Mouse (Mus musculus) 416B (cell line): ENCODE measurements around the gene Hlcs.
A peak's percentile ranks its signal among the peaks of the same experiment; 100 is the strongest.

Experiments used
- DNase-seq: peaks from one replicate; pipeline ENCODE4 v3.0.0; 2011; ENCODE audit warnings: low read depth

The Hlcs gene

DNA sequence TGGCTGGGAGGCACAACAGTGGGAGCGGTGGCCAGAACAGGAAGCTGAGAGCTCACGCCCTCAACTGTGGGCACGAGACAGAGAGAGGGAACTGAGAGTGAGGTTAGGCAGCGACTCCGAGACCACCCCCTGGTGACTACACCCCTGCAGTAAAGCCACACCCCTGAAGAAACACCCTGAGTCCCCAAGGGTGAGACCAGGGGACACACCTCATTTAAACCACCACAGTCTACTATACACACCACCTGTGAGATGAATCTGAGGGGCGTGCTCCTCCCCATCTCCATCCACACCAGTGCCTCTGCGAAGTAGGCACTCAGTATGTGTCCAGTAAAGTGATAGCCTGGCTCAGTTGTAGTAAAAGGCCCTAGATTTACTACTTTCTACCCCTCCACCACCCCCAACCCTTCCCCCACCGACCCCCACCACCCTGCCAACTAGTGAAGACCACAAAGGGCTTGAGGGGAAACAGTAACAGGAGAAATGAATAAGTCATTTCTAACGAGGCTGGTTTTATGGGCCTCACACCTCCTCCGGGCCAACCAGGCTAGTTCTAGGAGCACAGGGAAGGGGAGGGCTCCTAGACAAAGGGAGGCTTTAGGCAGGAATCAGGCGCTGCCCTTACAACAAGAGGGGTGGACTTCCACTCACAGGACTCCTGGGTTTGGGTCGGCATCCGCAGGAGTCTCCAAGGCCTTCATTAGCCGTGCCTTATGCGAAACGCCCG is 67.2 kb downstream of the Hlcs start:
- no peak for DNase-seq

DNA sequence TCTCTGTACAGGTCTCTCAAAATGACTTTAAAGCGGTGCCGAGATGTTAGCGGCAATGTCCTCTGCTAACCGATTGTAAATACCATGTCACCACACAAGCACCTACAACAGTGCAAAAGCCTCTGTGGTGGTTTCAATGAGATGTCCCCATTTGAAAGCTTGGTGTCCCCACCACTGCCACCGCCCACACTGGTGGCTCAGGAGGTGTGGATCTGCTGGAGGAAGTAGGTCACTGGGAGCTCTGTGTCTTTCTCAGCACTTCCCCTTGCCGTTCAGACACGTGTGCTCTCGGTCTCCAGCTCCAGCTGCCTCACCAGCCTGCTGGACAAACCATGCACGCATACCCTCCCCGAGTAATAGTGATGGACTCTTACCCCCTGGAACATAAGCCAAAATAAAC is 72.2 kb downstream of the Hlcs start:
- peak; percentile 67 for DNase-seq

DNA sequence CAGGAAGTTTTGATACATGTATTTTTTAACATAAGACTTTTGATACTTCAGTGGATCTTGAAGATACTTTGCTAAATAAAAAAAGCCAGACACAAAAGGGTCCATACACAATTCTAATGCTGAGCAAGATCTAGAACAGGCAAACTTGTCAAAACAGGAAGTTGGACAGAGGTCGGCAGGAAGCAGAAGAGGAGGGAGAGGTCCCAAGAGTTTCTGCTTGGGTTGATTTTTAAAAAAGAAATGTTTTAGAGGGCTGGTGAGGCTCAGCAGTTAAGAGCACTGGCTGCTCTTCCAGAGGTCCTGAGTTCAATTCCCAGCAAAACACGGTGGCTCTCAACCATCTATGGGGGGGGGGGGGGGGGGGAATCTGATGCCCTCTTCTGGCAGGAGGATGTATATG is 73.2 kb downstream of the Hlcs start:
- peak; percentile 59 for DNase-seq

DNA sequence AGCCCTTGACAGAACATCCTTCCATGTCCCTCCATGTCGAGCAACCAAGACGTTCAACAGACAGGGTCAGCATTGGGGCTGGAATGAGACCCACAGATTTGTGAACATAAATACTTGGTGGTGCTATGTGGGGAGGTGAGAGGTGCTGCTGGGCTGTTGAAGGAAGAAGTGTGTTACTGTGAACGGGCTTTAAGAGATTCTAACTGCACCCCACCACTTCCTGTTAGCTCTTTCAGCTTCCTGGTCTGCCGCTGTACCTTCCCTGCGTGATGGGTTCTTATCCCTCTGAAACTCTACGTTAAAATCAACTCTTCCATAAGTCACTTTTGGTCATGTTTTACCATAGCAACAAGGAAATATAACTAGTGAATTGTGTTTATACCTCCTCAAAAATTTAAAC is 73.8 kb downstream of the Hlcs start:
- DNase-seq: peak; percentile 20

DNA sequence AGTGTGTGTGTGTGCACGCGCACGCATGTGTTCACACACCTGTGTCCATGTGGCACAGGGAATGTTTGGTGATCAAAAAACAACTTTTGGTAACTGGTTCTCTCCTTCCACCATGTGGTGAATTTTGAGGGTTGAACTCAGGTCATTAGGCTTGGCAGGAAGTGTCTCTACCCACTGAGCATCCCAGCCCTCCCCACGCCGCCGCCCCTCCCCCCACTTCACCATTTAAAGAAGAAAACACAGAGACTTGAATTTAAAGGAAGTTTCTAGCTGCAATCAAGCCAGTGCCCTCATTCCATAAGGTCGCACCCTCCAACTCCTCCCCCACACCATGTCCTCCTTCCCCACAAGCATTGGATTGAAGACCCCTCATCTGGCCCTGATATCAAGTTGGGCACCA is 74.2 kb downstream of the Hlcs start:
- no peak for DNase-seq

DNA sequence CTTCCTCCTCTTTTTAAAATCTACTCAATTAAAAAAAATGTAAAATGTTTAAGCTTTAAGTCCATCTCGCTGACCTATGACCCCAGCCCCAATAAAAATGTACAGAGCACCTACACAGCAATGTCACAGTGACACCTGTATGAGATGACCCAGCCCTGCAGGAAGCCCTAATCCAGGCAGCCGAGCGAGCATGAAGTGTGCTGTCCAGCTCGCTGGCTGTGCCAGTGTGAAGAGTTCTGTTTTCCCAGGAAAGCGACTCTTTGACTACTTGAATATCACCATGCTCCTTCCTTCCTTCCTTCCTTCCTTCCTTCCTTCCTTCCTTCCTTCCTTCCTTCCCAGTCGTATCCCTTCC is 76.3 kb downstream of the Hlcs start:
- no peak for DNase-seq

DNA sequence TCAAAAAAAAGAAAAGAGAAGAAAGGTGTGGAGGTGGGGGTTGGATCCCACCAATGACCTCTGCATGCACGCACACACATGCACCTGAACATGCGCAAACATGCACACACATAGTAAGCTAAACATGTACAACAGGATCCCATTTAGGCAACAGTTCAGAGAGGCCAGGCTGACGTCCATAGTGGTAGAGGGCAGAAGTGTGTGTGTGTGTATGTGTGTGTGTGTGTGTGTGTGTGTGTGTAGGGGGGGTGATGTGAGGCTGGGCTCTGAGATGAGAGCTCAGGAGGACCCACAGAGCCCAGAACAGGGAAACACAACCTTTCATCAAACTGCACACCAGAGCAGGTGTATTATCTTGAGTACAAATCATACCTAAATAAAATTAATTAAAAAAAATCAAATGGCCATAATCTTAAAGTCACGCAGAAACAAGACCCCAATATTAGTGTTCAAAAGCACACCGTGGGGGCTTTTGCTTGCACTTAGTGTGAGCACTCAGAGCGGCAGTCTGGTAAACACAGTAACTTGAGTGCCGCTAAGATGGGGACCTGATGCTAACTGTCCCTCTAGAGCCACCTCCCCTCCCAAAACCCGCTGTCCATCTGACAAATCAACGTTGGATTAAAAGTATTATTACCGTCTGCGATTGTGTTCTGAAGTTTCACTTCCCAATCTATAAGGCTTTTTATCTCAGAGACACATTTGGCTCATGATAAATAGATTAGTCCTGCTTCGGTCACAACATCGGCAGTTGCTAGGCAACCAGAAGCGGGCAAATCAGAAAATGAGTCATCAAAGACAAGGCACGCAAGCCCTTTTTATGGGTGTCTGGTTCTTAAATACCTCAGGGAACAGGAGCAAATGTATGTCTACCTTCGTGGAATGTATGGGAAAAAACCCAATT is 76.9 kb downstream of the Hlcs start:
- peak; percentile 51 for DNase-seq

DNA sequence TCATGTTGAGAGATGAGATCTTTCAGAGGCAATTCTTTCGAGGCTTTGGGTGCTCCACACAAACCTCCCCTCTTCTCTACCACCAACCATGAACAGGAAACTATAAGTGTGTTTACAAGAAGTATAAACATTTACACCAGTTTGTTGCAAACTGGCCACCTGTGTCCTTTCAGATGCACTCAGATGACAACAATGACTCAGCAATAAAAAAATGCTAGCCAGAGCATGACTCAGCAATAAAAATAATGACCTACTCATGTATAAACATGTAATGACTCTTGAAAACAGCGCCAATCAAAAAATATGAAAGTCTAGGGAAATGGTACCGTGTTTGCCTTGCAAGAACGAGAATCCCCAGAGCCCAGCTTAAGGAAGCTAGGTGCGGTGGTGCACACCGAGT is 77.7 kb downstream of the Hlcs start:
- DNase-seq: peak; percentile 65

DNA sequence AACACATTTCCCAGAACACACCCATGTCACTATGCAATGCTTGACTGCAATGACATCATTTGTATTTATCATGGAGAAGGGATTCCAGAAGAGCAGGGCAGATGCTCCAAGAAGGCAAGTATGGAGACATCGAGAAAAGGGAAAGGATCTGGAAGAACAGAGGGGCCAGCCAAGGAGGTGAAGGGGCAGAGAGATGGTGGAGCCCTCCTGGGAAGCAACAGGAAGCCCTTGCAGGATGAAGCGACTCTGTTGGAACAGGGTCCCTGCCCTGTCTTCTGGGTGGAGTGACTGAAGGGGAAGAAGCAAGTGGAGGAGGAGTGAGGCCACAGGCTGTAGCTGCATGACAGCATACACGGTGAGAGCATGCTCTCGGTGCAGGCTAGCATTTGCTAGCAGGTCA is 79.2 kb downstream of the Hlcs start:
- no peak for DNase-seq

DNA sequence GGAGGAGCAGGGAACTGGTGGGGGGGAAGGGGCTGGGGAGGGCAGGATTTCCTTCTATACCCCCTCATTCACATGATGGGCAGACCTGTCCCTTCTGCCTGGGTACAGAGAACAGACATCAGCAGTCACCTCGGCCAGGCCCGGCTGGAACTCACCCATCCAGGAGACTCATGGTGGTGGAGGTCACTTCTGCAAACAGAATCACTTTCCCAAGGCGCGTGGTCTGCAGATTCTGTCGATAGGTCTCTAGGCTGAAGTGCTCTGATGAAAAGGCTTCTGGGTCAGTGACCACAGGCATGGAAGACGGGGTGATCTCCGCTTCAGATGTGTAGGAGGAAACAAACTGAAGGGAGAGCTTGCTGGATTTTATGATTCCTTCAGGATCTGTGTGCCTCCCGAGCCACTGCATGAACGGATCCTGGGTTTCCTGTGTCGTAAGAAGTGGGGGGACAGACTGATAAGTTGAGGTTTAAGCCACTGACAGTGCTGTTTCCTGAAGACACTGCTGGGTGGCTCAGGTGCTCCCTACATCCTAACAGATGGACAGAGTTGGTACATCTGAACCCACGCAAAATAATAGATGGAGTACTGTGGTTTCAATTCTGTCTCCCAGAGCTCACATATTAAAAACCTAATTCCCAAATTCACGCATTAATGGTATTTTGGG is 82.3 kb downstream of the Hlcs start:
- DNase-seq: peak; percentile 67

DNA sequence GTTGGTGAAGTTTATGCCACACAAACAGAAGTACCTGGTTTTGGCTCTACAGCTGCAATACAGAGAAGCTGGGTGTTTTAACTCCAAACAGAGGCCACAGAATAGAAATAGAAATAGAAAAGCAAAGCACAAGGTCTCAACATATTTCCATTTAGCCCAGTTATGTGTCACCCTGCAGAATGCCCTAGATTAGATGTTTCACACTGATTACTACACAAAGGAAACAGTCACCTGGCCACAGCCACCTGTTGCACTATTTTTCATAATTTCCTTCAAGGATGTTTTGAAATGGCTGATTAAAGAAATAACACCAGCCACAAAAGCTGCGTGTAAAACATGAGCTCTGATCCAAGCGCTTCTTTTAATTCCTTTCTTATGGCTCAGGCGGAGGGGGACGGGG is 82.9 kb downstream of the Hlcs start:
- peak; percentile 63 for DNase-seq

DNA sequence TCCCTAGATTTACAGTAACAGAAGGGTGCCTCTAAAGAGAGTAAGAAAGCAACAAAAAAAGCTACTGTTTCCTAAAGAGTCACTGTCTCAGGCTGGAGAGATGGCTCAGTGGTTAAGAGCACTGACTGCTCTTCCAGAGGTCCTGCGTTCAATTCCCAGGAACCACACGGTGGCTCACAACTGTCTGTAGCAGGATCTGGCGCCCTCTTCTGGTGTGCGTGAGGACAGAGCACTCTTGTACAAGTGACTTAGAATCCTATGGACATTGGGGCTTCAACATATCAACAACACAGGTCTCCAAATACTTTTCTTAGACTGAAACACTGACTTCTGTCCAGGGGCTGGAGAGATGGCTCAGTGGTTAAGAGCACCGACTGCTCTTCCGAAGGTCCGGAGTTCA is 83.5 kb downstream of the Hlcs start:
- DNase-seq: no peak

DNA sequence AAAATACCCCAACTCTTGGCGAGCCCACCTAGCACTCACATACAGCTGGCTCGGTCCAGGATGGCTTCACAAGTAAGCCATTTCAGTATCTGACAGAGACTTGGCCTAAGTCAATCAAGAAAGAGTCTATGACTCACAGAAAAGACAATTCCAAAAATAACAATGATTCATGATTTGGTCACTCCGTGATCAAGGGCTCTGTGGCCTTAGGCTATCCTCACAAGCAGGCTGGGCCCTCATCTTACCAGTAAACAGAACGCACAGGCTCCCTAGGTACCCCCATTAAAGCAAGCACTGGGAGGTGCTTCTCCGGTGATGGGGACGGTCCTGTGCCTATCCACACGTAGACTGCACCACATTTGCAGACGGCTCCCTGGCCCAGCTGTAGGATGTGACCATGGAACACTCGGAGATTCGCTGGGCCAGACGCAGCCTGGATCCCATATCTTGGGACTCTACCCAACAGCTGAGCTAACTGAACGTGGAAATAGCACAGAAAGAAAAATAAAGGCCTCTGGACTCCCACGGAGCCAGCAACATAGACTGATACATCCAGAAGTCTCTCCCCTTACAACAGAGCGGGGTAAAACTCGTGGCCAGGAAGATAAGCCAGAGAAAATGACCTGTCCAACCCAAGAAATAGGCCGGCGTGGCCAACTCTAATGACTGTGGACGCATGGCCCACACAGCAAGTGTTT is 84.4 kb downstream of the Hlcs start:
- peak; percentile 79 for DNase-seq

DNA sequence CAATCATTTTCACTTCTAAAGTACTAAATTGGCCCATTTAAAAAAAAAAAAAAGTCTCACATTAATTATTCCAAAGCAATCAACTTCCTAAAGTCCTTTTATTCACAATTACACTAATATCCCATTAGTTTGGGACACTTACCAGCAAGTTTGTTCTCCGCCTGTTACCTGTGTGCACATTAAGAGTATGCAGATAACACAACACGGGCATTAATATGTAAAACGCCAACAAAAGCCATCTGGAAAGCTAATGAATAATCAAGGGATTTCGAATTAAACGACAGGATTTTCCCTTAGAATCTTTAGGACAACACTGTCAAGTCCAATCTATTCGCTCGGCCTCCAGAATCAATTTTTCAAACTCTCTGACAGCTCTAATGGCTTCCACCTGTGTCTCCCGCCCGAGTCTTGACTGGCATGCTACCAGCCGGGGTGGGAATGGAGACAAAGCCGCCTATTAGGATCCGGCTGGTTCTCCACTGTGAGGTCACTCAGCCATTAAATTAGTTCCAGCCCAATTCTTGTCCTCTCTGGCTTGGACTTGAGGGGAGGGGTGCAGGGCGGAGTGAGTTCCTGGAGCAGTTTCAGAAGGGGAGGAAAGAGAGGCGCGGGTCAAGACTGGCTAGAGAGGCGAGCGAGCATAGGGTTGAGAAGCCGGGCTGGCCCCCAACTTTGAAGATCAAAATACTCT is 85.9 kb downstream of the Hlcs start:
- no peak for DNase-seq

DNA sequence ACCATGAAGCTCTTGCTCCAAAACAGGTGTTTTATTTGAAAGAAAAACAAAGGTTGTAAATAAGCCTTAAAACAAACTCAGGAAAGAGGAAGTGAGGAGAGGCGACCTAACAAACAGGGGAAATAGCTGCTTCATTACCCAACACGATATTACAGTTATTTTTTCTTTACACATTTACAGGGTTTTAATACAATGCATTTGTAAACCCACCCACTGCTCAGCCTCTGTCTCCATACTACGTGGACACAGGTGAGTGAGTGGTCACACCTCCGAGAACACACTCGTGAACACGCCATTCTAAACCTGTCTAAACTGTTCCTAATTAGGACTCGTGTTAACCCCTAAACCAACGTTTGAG is 90.0 kb downstream of the Hlcs start:
- DNase-seq: no peak

DNA sequence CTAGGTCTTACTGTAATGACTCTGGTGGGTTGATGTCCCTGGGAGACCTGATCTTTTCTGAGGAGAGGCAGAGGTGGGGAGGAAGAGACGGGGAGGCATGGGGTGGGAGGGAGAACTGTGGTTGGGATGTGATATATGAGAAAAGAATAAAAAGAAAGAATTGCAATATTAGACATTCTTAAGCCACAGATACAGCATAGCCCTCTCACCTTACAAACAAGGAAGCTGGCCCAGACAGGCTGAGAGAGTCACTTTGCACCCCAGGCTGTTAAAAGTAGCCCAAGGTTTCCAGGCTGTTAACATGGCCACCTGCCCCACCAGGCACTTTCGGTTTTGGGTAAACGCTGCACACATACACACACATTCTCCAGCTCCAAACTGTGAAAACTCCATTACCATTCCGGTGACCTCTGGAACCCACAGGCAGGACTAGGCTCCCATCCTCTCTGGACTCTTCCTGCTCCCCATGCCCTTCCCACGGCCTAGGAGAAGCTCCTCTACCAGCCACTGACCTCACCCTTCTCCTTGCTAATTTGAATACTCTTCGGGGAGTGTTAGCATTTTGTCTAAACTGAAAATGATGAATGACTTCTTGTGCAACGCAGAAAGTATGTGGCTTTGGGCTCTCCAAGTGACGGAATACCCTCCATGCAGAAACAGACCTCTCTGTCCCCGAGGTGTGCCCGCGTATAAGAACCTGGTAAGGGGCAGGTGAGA is 90.6 kb downstream of the Hlcs start:
- DNase-seq: peak; percentile 64

DNA sequence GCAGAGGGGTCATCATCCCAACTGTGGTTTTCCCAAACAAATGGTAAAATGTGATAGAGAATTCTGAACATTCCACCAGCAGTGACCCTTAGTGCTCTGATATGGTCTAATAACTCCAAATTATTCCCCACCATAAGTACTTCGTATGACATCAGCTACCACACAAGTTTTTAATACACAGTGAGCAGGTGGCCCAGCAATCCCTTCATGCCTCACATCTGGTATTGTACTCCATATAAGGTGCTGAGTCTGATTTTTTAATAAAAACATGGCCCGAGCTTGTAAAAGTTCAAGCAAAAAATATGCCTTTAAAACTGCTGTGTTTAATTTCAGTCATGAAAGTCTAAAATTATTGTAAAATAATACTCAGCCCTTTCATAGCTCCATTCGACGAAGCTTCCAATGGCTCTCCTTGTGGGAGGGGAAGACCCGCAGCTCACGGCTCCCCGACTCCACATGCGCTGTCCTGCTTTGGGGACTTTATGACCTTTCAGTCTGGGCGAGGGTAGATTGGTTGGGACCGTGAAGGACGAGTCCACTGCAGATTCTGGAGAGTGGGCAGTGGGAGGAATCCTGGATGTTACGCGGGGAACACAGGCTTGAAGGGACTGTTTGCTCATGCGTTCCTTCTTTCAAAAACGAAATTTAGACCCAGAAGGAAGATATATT is 102.5 kb downstream of the Hlcs start:
- no peak for DNase-seq

DNA sequence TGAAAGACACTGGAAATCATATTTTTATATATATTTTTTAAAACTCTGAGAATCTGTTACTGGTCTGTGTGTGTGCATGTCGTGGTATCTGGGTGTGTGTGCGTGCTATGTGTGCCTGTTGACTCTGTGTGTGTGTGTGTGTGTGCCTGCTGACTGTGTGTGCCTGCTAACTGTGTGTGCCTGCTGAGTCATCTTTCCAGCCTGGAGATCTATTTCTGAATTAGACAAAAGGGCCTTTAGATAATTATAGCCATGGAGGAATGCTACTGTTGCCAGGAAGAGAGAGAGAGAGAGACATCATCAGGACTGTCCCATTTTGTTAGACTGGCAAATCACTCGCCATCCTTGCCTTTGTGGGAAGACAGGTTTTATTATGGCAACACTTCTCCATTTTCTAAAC is 103.7 kb downstream of the Hlcs start:
- DNase-seq: peak; percentile 62

DNA sequence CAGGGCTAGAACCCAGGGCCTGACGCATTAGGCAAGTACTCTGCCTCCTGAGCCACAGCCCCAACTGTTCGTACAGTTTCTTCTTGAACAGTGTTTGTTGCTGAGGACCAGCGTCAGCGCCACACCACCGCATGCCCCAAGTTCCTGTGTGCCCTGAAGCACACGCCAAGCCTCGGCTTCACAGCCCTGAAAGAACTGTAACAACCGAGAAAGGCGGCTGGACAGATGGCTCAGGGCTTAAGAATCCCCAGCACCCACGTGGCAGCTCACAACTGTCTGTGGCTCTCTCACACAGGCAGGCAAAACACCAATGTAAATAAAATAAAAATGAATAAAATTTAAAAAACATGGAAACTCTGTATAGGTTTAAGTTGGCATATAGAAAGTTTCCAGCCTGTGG is 104.5 kb downstream of the Hlcs start:
- DNase-seq: no peak

DNA sequence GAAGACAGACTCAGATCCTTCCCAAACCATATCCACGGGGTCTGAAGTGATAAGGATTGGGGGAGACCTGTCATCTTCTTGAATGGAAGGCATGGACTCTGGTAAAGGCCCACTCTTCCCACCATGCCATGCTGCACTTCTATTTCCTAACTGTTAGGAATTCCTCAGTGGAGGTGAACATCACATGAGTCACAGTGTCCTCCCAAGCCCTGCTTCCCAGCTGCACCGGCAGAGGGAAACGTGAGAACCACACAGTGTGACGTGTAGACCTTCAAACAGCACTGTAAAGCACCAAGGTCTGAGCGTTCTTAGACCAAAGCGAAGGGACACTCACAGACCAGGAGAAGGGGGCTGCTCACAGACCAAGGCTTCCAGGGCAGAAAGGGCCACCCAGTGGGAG is 105.2 kb downstream of the Hlcs start:
- no peak for DNase-seq
